Mouse (Mus musculus) brain, embryonic 14.5 days (tissue): ENCODE data around the gene Pum1.

Experiments used
- CTCF ChIP-seq: fragments of 200-500 bp; IDR thresholded peaks from 2 replicates; pipeline ENCODE4 v1.5.1; 2012; ENCODE audit warnings: inconsistent platforms, mild to moderate bottlenecking, moderate library complexity, borderline replicate concordance; ENCODE audit not compliant: insufficient read depth, insufficient read length; ENCODE audit errors: extremely low read depth
- POLR2A ChIP-seq: fragments of 200-500 bp; IDR thresholded peaks from 2 replicates; pipeline ENCODE4 v1.6.1; 2012; ENCODE audit warnings: mild to moderate bottlenecking, inconsistent platforms, borderline replicate concordance; ENCODE audit not compliant: poor library complexity, insufficient read depth, insufficient read length, severe bottlenecking; ENCODE audit errors: extremely low read depth

- TF ChIP-seq CTCF (no peak), POLR2A (no peak)
Observed at GRCm38 (mm10) chr4:130819806-130820205, 156.7 kb downstream of the Pum1 start.
